Mouse (Mus musculus) ES-Bruce4 (cell line): ENCODE measurements around the gene Fgf16. TPM values are rescaled to one million over a fixed set of nuclear protein-coding genes. Genes with fewer than 3 reads are reported as not detected.
A peak's percentile ranks its signal among the peaks of the same experiment; 100 is the strongest.

Source experiments
- H3K27ac ChIP-seq: 2 replicates; pipeline ENCODE4 v1.5.1; 2012; ENCODE audit warnings: low read length, inconsistent platforms; ENCODE audit not compliant: insufficient read depth
- H3K27me3 ChIP-seq: 2 replicates; pipeline ENCODE4 v1.6.1; 2012; ENCODE audit warnings: mild to moderate bottlenecking, low read length, inconsistent platforms; ENCODE audit not compliant: control insufficient read depth, poor library complexity, insufficient read depth, severe bottlenecking
- H3K36me3 ChIP-seq: 2 replicates; pipeline ENCODE4 v1.6.1; 2012; ENCODE audit warnings: inconsistent platforms, mild to moderate bottlenecking, low read length, moderate library complexity; ENCODE audit not compliant: control insufficient read depth, poor library complexity, insufficient read depth, severe bottlenecking
- H3K4me1 ChIP-seq: one replicate; pipeline ENCODE4 v1.8.1; 2011; ENCODE audit warnings: low read length; ENCODE audit not compliant: control insufficient read depth, insufficient read depth
- H3K4me3 ChIP-seq: 2 replicates; pipeline ENCODE4 v1.5.1; 2011; ENCODE audit warnings: low read depth, mild to moderate bottlenecking, low read length
- H3K9ac ChIP-seq: 2 replicates; pipeline ENCODE4 v1.6.1; 2012; ENCODE audit warnings: low read depth, mild to moderate bottlenecking, inconsistent platforms; ENCODE audit not compliant: poor library complexity, severe bottlenecking
- H3K9me3 ChIP-seq: replicated peaks from 2 replicates; pipeline ENCODE4 v1.6.1; 2012; ENCODE audit warnings: mild to moderate bottlenecking, low read length, inconsistent platforms; ENCODE audit not compliant: control insufficient read depth, poor library complexity, insufficient read depth, severe bottlenecking
- CTCF ChIP-seq: IDR thresholded peaks from one replicate; pipeline ENCODE4 v1.8.1; 2011; ENCODE audit warnings: low read depth, low read length
- EP300 ChIP-seq: IDR thresholded peaks from 2 replicates; pipeline ENCODE4 v1.6.1; 2011; ENCODE audit warnings: low read depth, low read length; ENCODE audit not compliant: insufficient read depth
- POLR2A ChIP-seq: IDR thresholded peaks from one replicate; pipeline ENCODE4 v1.8.1; 2011; ENCODE audit warnings: low read length; ENCODE audit not compliant: insufficient read depth
- polyA plus RNA-seq: library from polyadenylated mRNA; stranded (reverse); fragments of >200 nt; gene quantifications from 2 replicates; pipeline ENCODE4 v1.2.4, GENCODE M21; 2011; ENCODE audit warnings: low read depth; ENCODE audit not compliant: missing spikeins, insufficient read depth, insufficient read length

Gene Fgf16
- polyA plus RNA-seq = not detected in 2 replicates

- Histone ChIP-seq H3K9me3 (no peaks in the 10 kb centered on the region), H3K4me1 (no peaks in the 10 kb centered on the region), H3K27ac (no peak within 1 kb of the TSS), H3K9ac (peak within 1 kb of the TSS; percentile 48), H3K4me3 (peak within 1 kb of the TSS; percentile 91), H3K36me3 (no peaks in the 10 kb centered on the region), H3K27me3 (peaks cover 10% of the 10 kb centered on the region; the same call in 1 of the 2 replicates)
- TF ChIP-seq POLR2A = no peak
- no peak for TF ChIP-seq CTCF
- no peak for TF ChIP-seq EP300
Observed at GRCm38 (mm10) chrX:105764162-105765004, at the start of gene Fgf16. TSS of gene Fgf16 (plus strand) at chrX:105764279.

- H3K4me3 ChIP-seq = no peak overlapping the region
- no peaks in the 10 kb centered on the region for H3K9me3 ChIP-seq
- no peaks in the 10 kb centered on the region for H3K27me3 ChIP-seq
- H3K4me1 ChIP-seq = no peaks in the 10 kb centered on the region
- H3K36me3 ChIP-seq = no peaks in the 10 kb centered on the region
- no peak overlapping the region for H3K9ac ChIP-seq
- no peak overlapping the region for H3K27ac ChIP-seq
- no peak for TF ChIP-seq POLR2A
- TF ChIP-seq CTCF = no peak
- no peak for TF ChIP-seq EP300
Observed at GRCm38 (mm10) chrX:105714740-105715139, 49.3 kb upstream of the Fgf16 start.

GRCm38 (mm10) chrX:105715789-105716321 is 48.2 kb upstream of the Fgf16 start:
- no peaks in the 10 kb centered on the region for H3K4me1 ChIP-seq
- no peaks in the 10 kb centered on the region for H3K36me3 ChIP-seq
- TF ChIP-seq POLR2A = no peak
- no peak for TF ChIP-seq CTCF
- no peak for TF ChIP-seq EP300
- H3K27ac ChIP-seq = no peak overlapping the region
- H3K4me3 ChIP-seq = no peak overlapping the region
- H3K9ac ChIP-seq = no peak overlapping the region
- H3K9me3 ChIP-seq = no peaks in the 10 kb centered on the region
- H3K27me3 ChIP-seq = no peaks in the 10 kb centered on the region

GRCm38 (mm10) chrX:105718388-105718787 is 45.7 kb upstream of the Fgf16 start:
- no peak overlapping the region for H3K27ac ChIP-seq
- H3K36me3 ChIP-seq = no peaks in the 10 kb centered on the region
- no peak overlapping the region for H3K9ac ChIP-seq
- no peaks in the 10 kb centered on the region for H3K27me3 ChIP-seq
- H3K4me3 ChIP-seq = no peak overlapping the region
- TF ChIP-seq POLR2A = no peak
- TF ChIP-seq EP300 = no peak
- no peak for TF ChIP-seq CTCF
- H3K4me1 ChIP-seq = no peaks in the 10 kb centered on the region
- no peaks in the 10 kb centered on the region for H3K9me3 ChIP-seq

DNA sequence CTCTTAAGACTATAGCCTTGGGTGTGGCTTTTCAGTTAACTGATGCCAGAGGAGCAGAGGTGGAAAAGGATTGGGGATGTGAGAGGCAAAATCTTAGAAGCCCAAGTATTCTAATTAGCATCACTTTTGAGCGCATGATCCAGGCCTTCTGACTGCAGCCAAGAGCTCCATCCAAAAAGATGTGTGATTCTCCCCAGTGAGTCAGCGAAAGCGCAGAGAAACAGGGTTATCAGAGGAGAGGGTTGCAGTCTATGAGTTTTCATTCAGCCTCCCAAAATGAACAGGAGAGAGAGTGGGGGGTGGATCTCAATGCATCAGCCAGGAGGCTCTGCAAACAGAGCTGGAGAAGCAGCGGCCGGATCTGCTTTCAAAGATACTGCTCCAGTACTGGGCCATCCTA is 45.1 kb upstream of the Fgf16 start:
- no peaks in the 10 kb centered on the region for H3K4me1 ChIP-seq
- no peak overlapping the region for H3K9ac ChIP-seq
- H3K27ac ChIP-seq = no peak overlapping the region
- no peaks in the 10 kb centered on the region for H3K36me3 ChIP-seq
- no peaks in the 10 kb centered on the region for H3K9me3 ChIP-seq
- no peak overlapping the region for H3K4me3 ChIP-seq
- no peaks in the 10 kb centered on the region for H3K27me3 ChIP-seq
- TF ChIP-seq POLR2A (no peak), CTCF (no peak), EP300 (no peak)

DNA sequence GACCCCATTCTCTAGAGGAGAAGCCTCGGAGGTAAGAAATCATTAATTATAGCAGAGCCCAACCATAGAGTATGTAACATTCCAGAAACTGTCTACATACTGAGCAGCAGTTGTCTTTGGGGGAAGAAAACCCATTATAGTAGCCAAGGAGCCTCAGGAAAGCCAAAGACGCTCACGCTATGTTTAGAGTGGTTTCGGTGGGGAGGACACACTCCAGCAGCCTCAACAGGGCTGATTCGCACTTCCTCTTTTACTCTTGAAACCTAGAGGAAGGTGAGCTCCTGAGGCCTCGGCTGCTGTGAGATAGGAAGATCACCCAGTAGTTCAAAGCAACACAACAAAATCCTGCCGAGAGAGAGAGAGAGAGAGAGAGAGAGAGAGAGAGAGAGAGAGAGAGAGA is 39.9 kb upstream of the Fgf16 start:
- H3K4me3 ChIP-seq = no peak overlapping the region
- H3K27ac ChIP-seq = no peak overlapping the region
- H3K36me3 ChIP-seq = no peaks in the 10 kb centered on the region
- H3K27me3 ChIP-seq = no peaks in the 10 kb centered on the region
- no peak for TF ChIP-seq POLR2A
- TF ChIP-seq EP300 = no peak
- TF ChIP-seq CTCF = no peak
- no peaks in the 10 kb centered on the region for H3K9me3 ChIP-seq
- H3K4me1 ChIP-seq = no peaks in the 10 kb centered on the region
- H3K9ac ChIP-seq = no peak overlapping the region
